Mouse (Mus musculus) megakaryocyte, adult 5-6 weeks (primary cell): ENCODE data around the gene Gm43064. TPM values are rescaled to one million over a fixed set of nuclear protein-coding genes. Genes with fewer than 3 reads are reported as not detected.
A peak's percentile ranks its signal among the peaks of the same experiment; 100 is the strongest.
"Not testable (repeated sequence)": the region's sequence is repeated elsewhere in the genome, so short reads cannot be mapped to it uniquely, and the experiment has no call there.

Experiments
- ATAC-seq: 2 replicates; pipeline ENCODE4 v1.8.0; 2016; ENCODE audit warnings: mild to moderate bottlenecking, inconsistent platforms; ENCODE audit not compliant: poor library complexity, severe bottlenecking
- total RNA-seq, 2 experiments: library from RNA; stranded (forward) in 1 of 2; stranded (reverse) in 1 of 2; fragments of 153-499, 151-499 nt in 1 of 2; fragments of 221-1000, 200-1000 nt in 1 of 2; gene quantifications; 2 replicates each; pipeline versions ENCODE4 v1.2.3 to v1.2.4; 2015 to 2017

Gm43064 gene
- total RNA-seq, 2 experiments from 2014 or later: 0.45 TPM; not detected in 1

GRCm38 (mm10) chr3:103796389-103796788, 13.0 kb upstream of the Gm43064 start:
- peak; percentile 22; the same call in 1 of the 2 replicates for ATAC-seq

DNA sequence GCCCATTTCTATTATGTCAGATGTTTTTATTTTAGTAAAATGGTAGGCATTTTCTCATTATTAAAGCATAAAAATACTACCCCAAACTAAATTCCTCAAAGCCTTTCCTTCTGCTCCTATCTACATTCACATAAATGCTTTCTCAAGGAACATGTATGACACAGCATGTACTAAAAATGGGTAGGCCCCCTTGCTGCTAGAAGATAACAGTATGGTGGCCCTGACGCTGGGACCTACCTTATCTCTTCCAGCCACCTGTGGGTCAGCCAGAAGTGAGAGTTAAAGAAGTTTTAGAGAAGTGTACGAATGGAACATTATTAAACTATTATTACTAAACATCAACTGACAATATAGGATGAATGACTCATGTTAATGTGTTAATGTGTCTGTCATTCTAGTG, 9.9 kb upstream of the Gm43064 start:
- no peak for ATAC-seq

GRCm38 (mm10) chr3:103801631-103802531, 7.5 kb upstream of the Gm43064 start:
- peak; percentile 80 for ATAC-seq

DNA sequence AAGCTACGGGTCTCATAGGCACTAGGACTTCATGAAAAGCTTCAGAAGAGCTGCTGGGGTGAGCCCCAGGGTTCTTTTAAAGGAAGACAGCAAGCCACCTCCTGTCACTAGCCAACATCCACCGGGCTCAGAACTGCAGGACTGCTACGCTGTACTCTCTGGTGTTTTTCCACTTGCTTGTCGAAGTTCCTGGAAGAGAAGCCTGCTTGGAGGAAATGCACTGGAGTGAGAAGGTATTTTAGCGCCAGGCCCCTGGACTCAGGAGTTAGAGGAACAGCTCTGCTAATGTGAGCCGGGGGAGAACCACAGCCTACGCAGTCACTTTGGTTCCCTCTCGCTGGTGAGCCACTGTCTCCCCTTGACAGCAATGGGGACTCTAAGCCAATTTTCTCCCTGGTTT, 6.5 kb upstream of the Gm43064 start:
- ATAC-seq: no peak

DNA sequence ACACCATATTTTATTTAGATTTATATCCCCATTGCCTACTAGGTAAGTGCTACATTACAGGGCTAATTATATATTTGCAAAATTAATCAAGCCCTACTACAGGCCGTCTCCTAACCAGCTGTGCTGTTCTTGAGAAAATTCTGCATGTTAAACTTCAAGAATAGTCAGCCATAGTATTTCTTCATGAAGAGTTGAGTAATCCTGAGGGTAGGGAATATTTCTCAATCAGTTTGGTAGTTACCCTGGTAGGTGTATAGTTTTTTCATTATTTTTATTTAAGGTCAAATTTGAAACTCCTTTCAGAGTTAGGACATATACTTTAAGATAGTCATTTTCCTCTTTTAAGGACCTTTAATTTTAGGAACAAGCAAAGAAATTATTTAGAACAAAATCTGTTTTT, 3.7 kb upstream of the Gm43064 start:
- ATAC-seq: no peak

DNA sequence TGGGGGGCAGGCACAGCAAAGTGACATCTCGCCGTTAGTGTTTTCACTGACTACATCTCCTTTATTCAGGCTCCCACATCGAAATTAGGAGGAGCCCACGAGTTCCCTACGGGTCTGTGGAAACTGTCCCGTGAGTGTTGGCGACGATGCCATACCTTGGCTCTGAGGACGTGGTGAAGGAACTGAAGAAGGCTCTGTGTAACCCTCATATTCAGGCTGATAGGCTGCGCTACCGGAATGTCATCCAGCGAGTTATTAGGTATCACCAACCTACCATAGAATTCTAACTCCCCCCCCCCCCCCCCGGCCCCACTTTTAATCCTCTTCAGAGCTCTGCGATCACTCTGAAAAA, 402 bp downstream of the Gm43064 start:
- peak; percentile 36 for ATAC-seq

GRCm38 (mm10) chr3:103810967-103811366, 1.6 kb downstream of the Gm43064 start:
- ATAC-seq: no peak

- no peak for ATAC-seq
These were observed 18.2 kb downstream of the Gm43064 start for GRCm38 (mm10) chr3:103827548-103827947.

DNA sequence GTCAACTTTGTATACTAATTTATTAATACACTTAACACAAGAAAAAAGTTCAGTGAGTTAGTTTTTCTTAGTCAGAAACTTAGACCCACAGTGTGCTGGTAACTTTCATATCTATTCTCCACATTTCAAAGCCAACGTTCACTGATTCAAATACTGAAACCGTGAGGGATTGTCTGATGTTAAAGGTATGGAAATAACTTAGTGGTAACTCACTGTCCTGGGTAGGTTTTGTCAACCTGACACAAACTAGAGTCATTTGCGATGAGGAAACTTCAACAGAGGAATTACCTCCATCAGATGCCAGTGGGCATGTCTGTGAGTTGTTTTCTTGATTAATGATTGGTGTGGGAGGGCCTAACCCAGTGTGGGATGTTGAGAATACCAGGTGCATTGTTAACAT, 19.7 kb downstream of the Gm43064 start:
- ATAC-seq: no peak

DNA sequence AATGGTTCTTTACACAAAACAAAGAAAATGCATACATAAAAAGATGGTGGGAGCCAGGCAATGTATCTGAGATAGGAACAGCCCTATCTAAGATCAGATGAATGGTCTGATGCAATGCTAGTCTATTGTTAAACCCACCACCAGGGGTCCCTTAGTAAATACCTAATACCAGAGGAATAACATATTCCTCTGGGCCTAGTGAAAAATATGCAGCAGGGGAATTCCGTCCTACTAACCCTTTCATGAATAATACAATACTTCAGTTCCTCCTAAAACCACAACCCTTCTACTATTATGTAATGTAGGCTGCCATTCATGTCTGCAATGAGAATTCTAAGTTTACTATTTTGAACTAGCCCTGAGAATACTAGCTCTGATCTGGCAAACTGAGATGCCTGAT, 21.3 kb downstream of the Gm43064 start:
- peak; percentile 28; the same call in 1 of the 2 replicates for ATAC-seq

DNA sequence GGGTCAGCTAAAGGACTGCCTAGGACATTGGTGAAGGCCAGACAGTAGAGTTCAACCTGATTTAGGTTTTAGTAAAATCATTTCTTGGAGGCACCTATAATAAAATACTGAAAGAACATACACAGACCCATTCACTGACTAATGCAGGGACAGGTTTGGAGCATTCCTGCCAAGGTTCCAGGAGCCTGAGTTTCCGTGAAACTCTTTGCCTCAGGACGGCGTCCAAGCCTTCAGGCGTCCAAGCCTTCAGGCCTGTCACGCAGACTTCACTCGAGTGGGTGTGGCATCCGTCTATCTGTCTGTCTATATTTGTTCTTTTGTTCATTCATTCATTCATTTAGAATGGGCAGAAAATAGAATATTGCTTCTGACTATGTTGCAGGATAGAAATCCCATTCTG, 21.8 kb downstream of the Gm43064 start:
- no peak for ATAC-seq

DNA sequence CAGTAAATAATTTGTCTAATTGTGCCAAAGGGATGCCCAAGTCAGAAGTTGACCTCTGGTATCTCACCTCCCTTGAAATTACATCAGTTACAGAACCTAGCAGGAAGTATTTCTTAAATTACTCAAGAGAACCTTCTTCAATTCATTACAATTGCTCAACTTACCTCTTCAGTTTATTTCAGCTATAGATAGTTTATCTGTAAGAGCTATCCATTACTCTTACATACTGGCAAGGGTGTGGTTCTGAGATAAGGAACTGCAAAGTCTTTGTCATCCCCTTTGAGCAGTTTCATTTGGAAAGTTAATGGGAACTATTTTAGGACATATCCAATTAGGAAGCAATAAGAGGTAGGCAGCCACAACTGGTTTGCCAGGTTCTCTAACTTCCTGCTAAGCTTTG, 23.1 kb downstream of the Gm43064 start, which contains the start of gene Bcl2l15:
TSS of gene Bcl2l15 (plus strand) at position 176 of the 400 bp plus-strand sequence.
- peak; percentile 75 for ATAC-seq

GRCm38 (mm10) chr3:103834001-103834400, 24.6 kb downstream of the Gm43064 start:
- no peak for ATAC-seq

DNA sequence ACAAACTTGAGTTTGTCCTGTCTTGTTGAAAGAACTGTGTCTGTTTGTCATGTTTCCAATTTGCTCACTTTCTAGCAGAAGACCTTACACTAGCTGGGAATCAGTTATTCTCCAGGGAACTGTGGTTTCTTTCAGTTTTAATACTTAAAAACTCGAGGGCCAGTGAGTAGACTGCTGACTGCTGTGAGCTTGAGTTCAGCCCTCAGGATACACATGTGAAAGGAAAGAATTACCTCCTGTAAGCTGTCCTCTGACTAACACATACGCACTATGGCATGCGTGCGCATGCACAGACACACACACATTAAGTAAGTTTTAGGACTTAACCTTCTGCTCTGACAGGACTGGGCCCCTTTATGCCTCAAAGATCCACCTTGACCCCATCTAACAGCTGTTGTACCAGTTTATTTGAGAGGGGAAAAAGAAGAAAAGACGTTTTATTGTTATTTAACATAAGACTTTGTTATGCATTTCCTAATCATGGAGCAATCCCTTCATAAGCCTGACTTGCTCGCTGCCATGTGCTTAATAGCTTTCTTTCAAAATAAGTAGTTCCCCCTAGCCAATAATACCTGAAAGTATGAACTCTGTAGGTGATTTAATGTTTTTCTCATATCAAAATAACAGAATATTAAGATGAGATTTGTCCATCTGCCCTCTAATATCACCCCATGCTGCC, 26.0 kb downstream of the Gm43064 start:
- no peak for ATAC-seq

- 0 out of 2 replicates have a peak, but pooled peaks have one; percentile 45 for ATAC-seq
These were observed 26.6 kb downstream of the Gm43064 start for GRCm38 (mm10) chr3:103835951-103836310.

- ATAC-seq: no peak
These were observed 27.1 kb downstream of the Gm43064 start for GRCm38 (mm10) chr3:103836453-103836852.

DNA sequence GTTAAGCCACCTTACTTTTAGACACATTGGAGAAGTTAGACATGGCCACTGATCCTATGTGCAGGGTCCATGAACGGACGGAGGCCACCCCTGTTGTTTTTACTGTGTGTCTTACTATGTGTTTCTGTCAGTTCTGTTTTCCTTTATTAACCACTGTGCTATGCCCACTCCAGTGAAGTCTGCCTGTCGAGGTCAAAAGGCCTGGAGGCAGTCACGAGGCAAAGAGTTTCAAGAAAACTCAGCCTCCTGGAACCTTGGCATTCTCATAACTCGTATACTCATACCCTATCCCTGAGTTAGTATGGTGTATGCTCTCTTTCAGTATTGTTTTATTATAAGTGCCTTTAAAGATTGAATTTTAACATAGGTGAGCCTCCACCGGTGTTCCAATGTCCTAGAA, 30.3 kb downstream of the Gm43064 start:
- no peak for ATAC-seq

DNA sequence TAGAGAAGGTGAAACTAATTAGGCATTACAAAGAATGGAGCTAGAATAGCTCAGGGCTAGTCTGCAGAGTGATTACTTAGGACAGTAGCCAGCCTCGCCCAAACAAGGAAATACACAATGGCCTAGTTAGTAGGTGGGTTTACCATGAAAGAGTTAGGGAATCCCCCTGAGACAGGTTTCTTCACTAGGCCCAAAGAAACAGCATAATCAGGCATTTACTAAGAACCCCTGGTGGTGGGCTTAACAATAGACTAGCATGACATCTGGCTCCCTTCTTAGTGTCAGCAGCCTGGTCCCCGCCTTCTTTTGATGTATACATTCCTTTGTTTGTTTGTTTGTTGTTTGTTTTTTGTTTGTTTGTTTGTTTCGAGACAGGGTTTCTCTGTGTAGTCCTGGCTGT, 30.8 kb downstream of the Gm43064 start:
- not testable (repeated sequence) for ATAC-seq

DNA sequence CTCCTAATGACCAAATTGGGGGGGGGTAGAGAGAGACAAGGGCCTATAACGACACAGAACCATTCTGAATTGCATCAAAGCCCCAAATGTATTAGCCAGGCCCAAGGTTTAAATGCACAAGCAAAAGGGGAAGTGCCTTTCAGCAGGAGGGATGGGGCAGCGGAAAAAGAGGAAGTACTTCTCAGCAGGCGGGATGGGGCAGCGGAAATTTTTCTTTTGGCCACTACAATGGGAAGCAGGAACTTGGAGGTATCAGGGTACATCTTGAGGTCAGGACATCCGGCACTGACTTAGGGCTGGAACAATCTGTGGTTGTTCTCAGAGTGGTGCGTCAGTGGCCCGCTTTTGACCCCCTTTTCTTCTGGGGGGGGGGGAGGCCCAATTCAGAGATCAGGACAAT, 31.6 kb downstream of the Gm43064 start:
- ATAC-seq: not testable (repeated sequence)

GRCm38 (mm10) chr3:103850644-103851363, 41.4 kb downstream of the Gm43064 start:
- no peak for ATAC-seq

DNA sequence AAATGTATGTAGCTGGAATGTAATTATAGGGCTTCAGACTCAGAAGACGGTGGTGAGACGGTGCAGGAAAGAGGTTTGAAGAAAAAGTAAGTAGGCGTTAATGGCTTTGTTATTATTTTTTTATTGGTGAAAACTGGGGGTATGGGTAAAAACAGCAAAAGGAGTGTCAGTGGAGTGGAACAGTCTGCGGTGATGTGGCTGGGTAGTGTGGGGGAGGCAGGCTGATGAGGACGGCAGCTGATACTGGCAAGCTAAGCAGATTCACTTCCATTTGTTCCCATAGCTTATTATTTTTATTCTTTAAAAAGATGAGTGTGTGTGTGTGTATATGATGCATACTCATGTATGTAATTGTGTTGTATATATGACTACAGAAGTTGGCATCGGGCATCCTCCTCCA, 42.1 kb downstream of the Gm43064 start:
- no peak for ATAC-seq
